Mouse (Mus musculus) T-cell, adult 2 months (primary cell): ENCODE data around the gene Arrb1.

Experiments
- DNase-seq: peaks from one replicate; pipeline ENCODE4 v3.0.0; 2022; ENCODE audit warnings: low spot score

The Arrb1 gene

GRCm38 (mm10) chr7:99579491-99580190 lies 44.4 kb downstream of the Arrb1 start:
- DNase-seq: no peak

DNA sequence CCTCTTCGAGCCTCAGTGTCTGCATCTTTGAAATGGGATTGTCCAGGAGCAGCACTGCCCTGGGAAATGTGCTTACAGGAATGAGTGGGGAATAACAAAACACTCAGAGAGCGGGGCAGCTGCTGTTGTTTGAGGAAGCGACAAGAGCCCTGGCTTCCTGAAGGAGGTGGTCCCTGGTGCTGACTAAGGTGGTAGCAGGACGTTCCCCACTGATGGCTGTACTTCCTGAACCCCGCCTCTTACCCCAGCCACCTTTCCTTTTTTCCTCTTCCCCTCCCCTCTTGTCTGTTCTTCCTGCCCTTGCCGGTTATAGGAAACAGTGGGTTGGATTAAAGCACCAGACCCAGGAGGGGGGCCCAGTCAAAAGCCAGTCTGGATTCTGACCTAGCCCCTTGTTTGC lies 45.0 kb downstream of the Arrb1 start:
- no peak for DNase-seq

DNA sequence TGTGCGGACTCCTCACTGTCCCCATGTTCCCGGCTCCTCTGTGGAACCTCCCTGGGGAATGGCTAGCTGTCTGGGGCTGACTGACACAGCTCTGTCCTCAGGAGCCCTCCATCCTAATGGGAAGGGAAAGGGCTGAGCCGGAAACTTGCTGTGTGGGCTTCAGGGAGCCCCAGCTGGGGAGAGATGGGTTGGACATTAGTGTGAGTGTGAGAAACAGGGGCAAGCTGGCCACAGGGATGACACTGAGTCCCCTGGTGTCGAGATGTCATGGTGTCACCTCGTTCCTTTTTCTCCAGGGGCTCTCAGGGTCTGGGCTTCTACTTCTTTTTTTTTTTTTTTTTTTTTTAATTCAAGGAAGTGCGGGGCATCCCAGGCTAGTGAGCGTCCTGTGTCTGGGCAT lies 47.0 kb downstream of the Arrb1 start:
- DNase-seq: no peak

GRCm38 (mm10) chr7:99582867-99583266 lies 47.6 kb downstream of the Arrb1 start:
- DNase-seq: no peak

- DNase-seq: no peak
These were observed 48.4 kb downstream of the Arrb1 start for GRCm38 (mm10) chr7:99583625-99584024.

- DNase-seq: no peak
These were observed 50.7 kb downstream of the Arrb1 start for GRCm38 (mm10) chr7:99585976-99586375.

DNA sequence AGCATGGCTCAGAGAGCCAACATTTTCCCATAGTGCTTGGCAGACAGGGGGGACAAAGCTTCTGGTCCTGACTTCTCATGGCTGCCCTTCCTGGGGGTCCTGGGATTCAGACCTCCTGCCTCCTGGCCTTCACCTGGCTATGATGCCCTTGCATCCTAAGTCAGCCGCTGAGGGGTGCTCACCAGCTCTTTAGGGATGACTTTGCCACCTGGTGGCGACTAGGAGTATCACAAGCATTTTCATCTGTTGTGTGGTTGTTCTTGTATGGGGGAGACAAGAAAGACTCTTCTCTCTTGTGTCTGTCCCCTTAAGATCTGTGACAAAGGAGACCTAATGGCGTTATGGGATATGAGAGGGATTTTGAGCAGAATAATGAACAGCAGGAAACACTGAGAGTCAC lies 54.8 kb downstream of the Arrb1 start:
- peak; percentile 67 for DNase-seq

GRCm38 (mm10) chr7:99590646-99591045 lies 55.4 kb downstream of the Arrb1 start:
- DNase-seq: no peak

DNA sequence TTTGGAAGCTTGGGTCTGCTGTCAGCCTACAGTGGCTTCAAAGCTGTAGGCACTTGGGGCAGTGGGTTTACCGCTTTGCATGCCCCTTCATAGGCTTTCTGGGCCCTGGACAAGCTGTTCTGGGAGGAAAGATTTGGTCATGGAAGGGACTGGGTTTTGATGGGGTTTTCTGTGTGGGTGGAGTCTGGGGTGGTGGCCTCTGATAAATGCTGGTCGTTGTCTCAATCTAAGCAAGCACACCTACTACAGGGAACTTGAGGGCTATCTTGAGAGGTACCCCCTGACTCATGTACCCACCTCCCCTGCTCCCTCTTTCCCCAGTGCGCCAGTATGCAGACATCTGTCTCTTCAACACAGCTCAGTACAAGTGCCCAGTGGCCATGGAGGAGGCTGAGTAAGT lies 57.4 kb downstream of the Arrb1 start:
- DNase-seq: no peak

- no peak for DNase-seq
These were observed 58.9 kb downstream of the Arrb1 start for GRCm38 (mm10) chr7:99593868-99594803.

DNA sequence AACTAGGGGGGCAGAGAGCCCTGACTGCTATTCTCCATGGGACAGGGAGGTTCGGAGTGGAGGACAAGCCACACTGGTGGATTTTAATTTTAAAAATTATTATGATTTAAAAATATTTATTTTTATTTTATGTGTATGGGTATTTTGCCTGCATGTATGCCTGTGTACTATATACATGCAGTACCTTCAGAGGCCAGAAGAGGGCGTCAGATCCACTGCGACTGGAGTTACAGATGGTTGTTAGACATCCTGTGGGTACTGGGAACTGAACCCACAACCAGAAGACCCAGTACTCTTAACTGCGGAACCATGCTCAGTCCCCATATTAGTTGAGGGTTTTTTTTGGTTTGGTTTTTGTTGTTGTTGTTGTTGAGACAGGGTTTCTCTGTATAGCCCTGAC lies 63.5 kb downstream of the Arrb1 start:
- DNase-seq: no peak

DNA sequence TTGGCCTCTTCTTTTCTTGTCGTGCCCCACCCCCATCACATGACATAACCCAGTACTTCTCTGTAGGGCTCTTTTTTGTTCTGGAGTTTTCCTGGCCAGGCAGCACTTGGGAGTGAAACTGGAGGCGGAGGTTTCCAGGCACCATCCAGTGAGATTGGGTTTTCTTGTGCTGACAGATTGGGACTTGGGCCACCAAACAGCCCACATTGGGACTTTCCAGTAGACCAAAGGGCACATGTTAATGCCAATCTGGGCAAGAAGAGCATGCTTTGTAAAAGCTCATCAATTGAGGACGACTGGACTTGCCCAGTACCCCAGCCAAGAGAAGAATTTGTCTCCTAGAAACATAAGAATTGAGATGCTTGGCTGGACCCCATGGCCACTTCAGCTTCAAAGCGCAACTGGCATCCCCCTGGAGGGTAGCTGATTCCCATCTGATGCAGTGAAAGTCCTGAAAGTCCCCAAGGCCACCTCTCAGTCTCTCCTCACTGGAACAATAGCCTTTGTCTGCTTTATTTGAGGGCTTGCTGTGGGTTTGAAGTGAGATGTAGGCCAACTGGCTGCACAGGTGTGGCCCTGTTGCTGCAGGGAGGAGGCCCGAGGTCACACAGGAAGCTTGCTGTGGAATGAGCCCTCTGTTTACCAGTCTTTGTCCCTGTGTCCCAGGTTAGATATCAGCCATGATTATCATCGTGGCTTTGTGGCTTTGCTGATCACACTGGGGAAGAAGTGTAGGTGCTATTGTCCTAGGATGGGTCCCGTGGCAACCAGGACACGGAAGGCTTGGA lies 68.8 kb downstream of the Arrb1 start:
- DNase-seq: no peak

GRCm38 (mm10) chr7:99605058-99605457 lies 69.8 kb downstream of the Arrb1 start:
- no peak for DNase-seq

DNA sequence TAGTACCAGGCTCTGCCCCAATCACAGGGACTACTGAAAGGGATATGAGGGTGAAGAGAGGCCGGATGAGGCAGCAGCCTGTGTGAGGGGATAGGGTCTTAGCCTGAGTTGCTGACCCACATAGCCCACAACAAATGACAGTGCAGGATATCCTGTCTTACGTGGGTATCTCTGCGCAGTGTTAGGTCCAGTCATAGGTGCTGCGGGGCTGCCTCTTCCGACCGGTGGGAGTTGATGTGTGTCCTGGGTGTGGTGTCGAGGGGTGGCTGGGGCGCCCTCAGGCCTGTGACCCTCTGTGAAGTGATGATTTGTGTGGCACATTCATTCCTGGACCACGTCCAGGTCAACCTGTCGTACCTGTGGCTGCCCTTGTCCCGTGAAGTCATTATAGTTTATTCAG lies 71.0 kb downstream of the Arrb1 start:
- no peak for DNase-seq

DNA sequence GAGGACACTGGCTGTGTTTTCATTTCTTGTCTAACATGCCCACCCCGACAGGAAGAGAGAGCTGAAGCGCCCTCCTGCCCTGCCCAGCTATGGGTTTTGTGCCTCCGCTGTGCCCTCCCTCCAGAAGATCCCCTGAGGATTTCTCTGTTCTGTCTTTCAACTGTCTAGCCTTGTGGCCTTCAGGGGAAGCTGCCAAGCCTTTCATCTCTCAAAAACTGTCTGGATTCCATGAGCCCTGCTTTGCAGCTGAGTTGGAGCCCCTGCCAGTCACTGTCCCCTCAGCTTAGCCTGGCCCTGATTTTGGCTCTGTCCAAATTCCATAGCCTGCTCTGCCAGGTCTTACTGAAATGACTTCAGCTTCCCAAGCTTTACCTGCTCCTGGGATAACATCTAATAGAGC lies 71.5 kb downstream of the Arrb1 start:
- no peak for DNase-seq

GRCm38 (mm10) chr7:99607632-99608031 lies 72.4 kb downstream of the Arrb1 start:
- no peak for DNase-seq

GRCm38 (mm10) chr7:99618264-99618663 lies 83.0 kb downstream of the Arrb1 start:
- DNase-seq: no peak

DNA sequence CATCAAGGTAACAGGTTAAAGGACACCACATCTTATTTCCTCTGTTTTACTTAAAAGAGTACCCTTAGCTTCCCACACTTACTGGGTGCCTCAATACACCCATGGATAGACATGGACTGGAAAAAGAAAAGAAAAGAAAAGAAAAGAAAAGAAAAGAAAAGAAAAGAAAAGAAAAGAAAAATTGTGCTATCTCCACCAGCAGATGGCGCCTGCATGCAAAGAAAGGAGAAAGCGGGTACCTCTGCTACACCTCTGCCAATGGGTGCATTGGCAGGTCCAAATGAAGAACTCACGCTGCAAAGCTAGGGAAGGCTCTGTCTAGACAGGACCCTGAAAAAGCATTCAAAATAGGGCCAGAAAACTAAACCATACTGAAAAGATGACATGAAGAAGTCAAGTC lies 83.6 kb downstream of the Arrb1 start:
- DNase-seq: peak; percentile 25

DNA sequence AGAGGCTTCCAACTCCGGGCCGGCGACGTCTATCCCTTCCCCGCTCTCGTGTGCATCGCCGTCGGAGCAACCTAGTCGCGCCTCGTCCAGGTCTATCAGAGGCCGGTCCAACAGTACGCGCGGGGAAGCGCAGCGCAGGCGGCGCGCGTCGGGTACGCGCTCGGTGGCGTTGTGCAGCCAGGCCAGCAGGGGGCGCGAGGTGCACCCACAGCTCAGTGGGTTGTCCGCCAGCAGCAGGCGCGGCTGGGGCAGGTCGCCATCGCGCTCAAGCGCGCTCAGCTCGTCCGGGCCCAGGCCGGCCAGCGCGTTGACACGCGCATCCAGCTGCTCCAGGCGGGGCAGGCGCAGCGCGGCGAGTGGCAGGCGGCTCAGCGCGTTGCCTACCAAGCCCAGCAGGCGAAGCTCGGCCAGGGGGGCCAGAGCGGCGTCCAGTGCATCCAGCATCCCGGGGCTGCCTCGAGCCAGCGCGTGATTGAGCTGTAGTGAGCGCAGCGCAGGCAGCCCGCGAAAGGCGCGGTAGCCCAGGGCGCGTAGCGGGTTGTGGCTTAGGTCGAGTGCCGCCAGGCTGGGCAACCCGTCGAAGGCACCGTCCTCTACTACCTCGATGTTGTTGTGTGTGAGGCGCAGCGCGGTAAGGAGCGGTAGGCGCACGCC lies 90.6 kb downstream of the Arrb1 start:
- peak; percentile 78 for DNase-seq

GRCm38 (mm10) chr7:99626376-99627270 lies 91.4 kb downstream of the Arrb1 start, which contains the start of gene Tpbgl:
Gene Tpbgl, minus strand, starts transcription at chr7:99627103.
- DNase-seq: peak; percentile 40

- no peak for DNase-seq
These were observed 92.1 kb downstream of the Arrb1 start for GRCm38 (mm10) chr7:99627366-99627765.
